Mouse (Mus musculus): ENCODE measurements around the gene Fggy.

- TF ChIP-seq CTCF (IDR thresholded peaks at IDR 0.05) (no peak), POLR2A (IDR thresholded peaks at IDR 0.05; ENCODE audit: insufficient read depth, low read depth, low read length) (no peak)
These were observed 156.0 kb downstream of the Fggy start for GRCm38 (mm10) chr4:95713271-95713670.
